Mouse (Mus musculus): ENCODE results near the gene Spin4. TPM values are rescaled to one million over a fixed set of nuclear protein-coding genes. Genes with fewer than 3 reads are reported as not detected.

The Spin4 gene
- polyA plus RNA-seq (2015; fragmentation: Nextera tagmentation; extraction: Ambion mirVana): 12.7 and 13.1 TPM in 2 replicates

GRCm38 (mm10) chrX:95026361-95026892, at the start of gene Spin4:
Spin4 (minus strand) TSS chrX:95026682.
- no peaks in the 10 kb centered on the region for H3K9me3 ChIP-seq
- 12% methylated on average over 29 of the region's 30 CpGs for WGBS

GRCm38 (mm10) chrX:95027907-95028306, 1.4 kb upstream of the Spin4 start:
- WGBS: 66% methylated on average over 5 of the region's 5 CpGs
- H3K4me1 ChIP-seq: no peaks in the 10 kb centered on the region
- no peaks in the 10 kb centered on the region for H3K36me3 ChIP-seq
- peaks cover 13% of the 10 kb centered on the region; the same call in 1 of the 2 replicates for H3K27me3 ChIP-seq
- no peak overlapping the region for H3K27ac ChIP-seq
- H3K9me3 ChIP-seq: no peaks in the 10 kb centered on the region
- ATAC-seq (ENCODE audit: low FRiP score, low read depth): no peak
- no peak overlapping the region for H3K4me2 ChIP-seq (replicated peaks)
- H3K4me3 ChIP-seq: no peak overlapping the region
- no peak overlapping the region for H3K9ac ChIP-seq

More at GRCm38 (mm10) chrX:95026361-95026892, at the start of gene Spin4:
- peak within 1 kb of the TSS; percentile 54 for H3K4me3 ChIP-seq
- no peaks in the 10 kb centered on the region for H3K36me3 ChIP-seq
- ATAC-seq (ENCODE audit: low FRiP score, low read depth): peak; percentile 95
- H3K9ac ChIP-seq: peak within 1 kb of the TSS; percentile 74
- H3K27ac ChIP-seq: peak within 1 kb of the TSS; percentile 92
- H3K27me3 ChIP-seq: peaks cover 13% of the 10 kb centered on the region; the same call in 1 of the 2 replicates
- H3K4me1 ChIP-seq: no peaks in the 10 kb centered on the region
- H3K4me2 ChIP-seq (replicated peaks): peak within 1 kb of the TSS; percentile 66

GRCm38 (mm10) chrX:95025779-95026360, 612 bp downstream of the Spin4 start:
- peak overlapping the region; percentile 92 for H3K27ac ChIP-seq
- H3K4me2 ChIP-seq (replicated peaks): peak overlapping the region; percentile 66
- ATAC-seq (ENCODE audit: low FRiP score, low read depth): peak; percentile 33; the same call in 1 of the 2 replicates
- no peaks in the 10 kb centered on the region for H3K36me3 ChIP-seq
- H3K9ac ChIP-seq: peak overlapping the region; percentile 74
- WGBS: 22% methylated on average over 23 of the region's 23 CpGs
- no peaks in the 10 kb centered on the region for H3K4me1 ChIP-seq
- peak overlapping the region; percentile 54 for H3K4me3 ChIP-seq
- no peaks in the 10 kb centered on the region for H3K9me3 ChIP-seq
- H3K27me3 ChIP-seq: peaks cover 13% of the 10 kb centered on the region; the same call in 1 of the 2 replicates

- Histone ChIP-seq H3K27me3 (0 out of 2 replicates have a peak, but pooled peaks cover 2% of the 10 kb centered on the region), H3K4me3 (no peak overlapping the region), H3K4me1 (no peaks in the 10 kb centered on the region), H3K27ac (no peak overlapping the region), H3K9ac (no peak overlapping the region), H3K9me3 (no peaks in the 10 kb centered on the region), H3K36me3 (no peaks in the 10 kb centered on the region), H3K4me2 (replicated peaks) (no peak overlapping the region)
- 19% methylated on average over 4 of the region's 4 CpGs for WGBS
- ATAC-seq (ENCODE audit: low FRiP score, low read depth): no peak
These were observed 14.4 kb downstream of the Spin4 start for GRCm38 (mm10) chrX:95012033-95012432.

- Histone ChIP-seq H3K9ac (no peak overlapping the region), H3K4me1 (no peaks in the 10 kb centered on the region), H3K4me2 (replicated peaks) (no peak overlapping the region), H3K27me3 (no peaks in the 10 kb centered on the region), H3K27ac (no peak overlapping the region), H3K36me3 (no peaks in the 10 kb centered on the region), H3K9me3 (no peaks in the 10 kb centered on the region), H3K4me3 (no peak overlapping the region)
- WGBS: 91% methylated on average over 11 of the region's 11 CpGs
- ATAC-seq (ENCODE audit: low FRiP score, low read depth): no peak
These were observed 27.6 kb downstream of the Spin4 start for GRCm38 (mm10) chrX:94998845-94999244.

- Histone ChIP-seq H3K9ac (no peak overlapping the region), H3K4me1 (no peaks in the 10 kb centered on the region), H3K36me3 (no peaks in the 10 kb centered on the region), H3K27ac (no peak overlapping the region), H3K9me3 (no peaks in the 10 kb centered on the region), H3K27me3 (peaks cover 26% of the 10 kb centered on the region; the same call in 1 of the 2 replicates), H3K4me2 (replicated peaks) (no peak overlapping the region), H3K4me3 (no peak overlapping the region)
- WGBS: 31% methylated on average over 3 of the region's 3 CpGs
- no peak for ATAC-seq (ENCODE audit: low FRiP score, low read depth)
These were observed 32.4 kb downstream of the Spin4 start for GRCm38 (mm10) chrX:94994113-94994512.

DNA sequence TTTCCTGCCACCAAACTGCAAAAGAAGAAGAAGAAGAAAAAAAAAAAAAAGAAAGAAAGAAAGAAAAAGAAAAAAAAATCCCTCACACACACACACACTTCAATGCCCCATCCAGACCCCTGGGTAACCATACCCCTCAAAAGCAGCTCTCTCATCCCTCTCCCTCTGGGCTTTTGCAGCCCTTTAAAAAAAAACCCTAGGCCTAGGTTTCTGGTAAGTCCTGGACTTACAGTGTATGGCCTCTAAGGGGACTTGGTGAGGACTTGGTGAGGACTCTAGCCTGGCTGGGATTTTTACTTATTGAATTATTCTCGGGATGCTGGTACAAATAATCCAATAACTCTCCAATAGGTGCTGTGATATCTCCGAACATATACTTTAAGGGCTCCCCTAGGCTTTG, 35.6 kb downstream of the Spin4 start:
- Histone ChIP-seq H3K4me2 (replicated peaks) (peak overlapping the region; percentile 58), H3K27ac (no peak overlapping the region), H3K36me3 (no peaks in the 10 kb centered on the region), H3K9ac (peak overlapping the region; percentile 61), H3K4me3 (peak overlapping the region; percentile 37; the same call in 1 of the 2 replicates), H3K27me3 (peaks cover 26% of the 10 kb centered on the region; the same call in 1 of the 2 replicates), H3K9me3 (no peaks in the 10 kb centered on the region), H3K4me1 (no peaks in the 10 kb centered on the region)
- 80% methylated on average over 2 of the region's 2 CpGs for WGBS
- ATAC-seq (ENCODE audit: low FRiP score, low read depth): no peak

DNA sequence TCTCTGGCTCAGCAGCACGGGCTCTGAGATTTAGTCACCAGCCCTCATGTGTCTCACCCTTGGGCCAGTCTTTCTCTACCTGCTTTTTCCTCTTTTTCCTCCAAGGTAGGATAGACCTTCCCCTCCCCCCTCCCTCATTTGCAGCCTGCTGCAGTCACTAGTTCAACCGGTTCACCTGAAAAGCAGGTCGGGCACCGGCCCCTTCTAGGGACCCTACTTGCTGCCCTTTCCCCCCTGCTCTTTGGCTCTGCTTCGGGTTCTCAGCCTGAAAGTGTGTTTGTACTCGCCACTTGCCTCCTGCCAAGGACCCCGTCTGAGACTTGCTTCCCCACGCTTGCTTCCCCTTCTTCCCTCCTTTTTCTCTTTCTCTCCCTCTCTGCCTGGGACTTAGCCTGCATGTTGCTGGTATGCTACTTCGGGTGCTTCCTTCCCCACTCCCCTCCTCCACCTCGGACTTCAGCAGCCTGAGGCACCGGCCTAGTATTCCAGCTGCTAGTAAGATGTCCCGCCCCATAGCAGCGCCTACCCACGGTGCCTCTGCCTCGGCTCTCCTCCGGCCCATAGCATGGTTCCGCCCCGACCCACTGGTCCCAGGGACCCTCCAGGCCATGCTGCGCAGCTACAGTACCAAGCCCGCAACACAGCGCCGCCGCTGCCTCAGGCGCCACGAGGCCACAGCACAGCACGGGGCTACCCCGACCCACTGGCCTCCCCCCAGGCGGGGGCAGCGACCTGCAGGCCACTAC, 36.2 kb downstream of the Spin4 start:
- no peaks in the 10 kb centered on the region for H3K36me3 ChIP-seq
- H3K27me3 ChIP-seq: peaks cover 30% of the 10 kb centered on the region
- peak overlapping the region; percentile 61 for H3K9ac ChIP-seq
- peak overlapping the region; percentile 58 for H3K4me2 ChIP-seq (replicated peaks)
- no peaks in the 10 kb centered on the region for H3K4me1 ChIP-seq
- ATAC-seq (ENCODE audit: low FRiP score, low read depth): peak; percentile 88
- 11% methylated on average over 29 of the region's 29 CpGs for WGBS
- peak overlapping the region; percentile 37 for H3K4me3 ChIP-seq
- H3K9me3 ChIP-seq: no peaks in the 10 kb centered on the region
- no peak overlapping the region for H3K27ac ChIP-seq

Other genes starting within 250 kb of the Spin4 start
- 26.9 and 27.8 TPM in 2 replicates for gene Arhgef9, start 170.2 kb upstream of the Spin4 start, polyA plus RNA-seq (2015; fragmentation: Nextera tagmentation; extraction: Ambion mirVana)

All from limb, embryonic 13.5 days (tissue).